Mouse (Mus musculus) testis, adult 2 months (tissue): Measurements from ENCODE around the gene Cdkl3. TPM values are rescaled to one million over a fixed set of nuclear protein-coding genes. Genes with fewer than 3 reads are reported as not detected.

ENCODE experiments used
- H3K27ac ChIP-seq: fragments of 200-500 bp; 2 replicates; pipeline ENCODE4 v1.5.1; 2012; ENCODE audit warnings: low read depth, low read length; ENCODE audit not compliant: control insufficient read depth, insufficient read depth
- H3K27me3 ChIP-seq: fragments of 200-500 bp; 2 replicates; pipeline ENCODE4 v1.6.1; 2012; ENCODE audit warnings: mild to moderate bottlenecking, low read length, moderate library complexity; ENCODE audit not compliant: control insufficient read depth, insufficient read depth
- H3K36me3 ChIP-seq: fragments of 200-500 bp; 2 replicates; pipeline ENCODE4 v1.6.1; 2012; ENCODE audit warnings: mild to moderate bottlenecking, low read length; ENCODE audit not compliant: control insufficient read depth, insufficient read depth
- H3K4me1 ChIP-seq: fragments of 200-500 bp; 2 replicates; pipeline ENCODE4 v1.6.1; 2012; ENCODE audit warnings: low read length; ENCODE audit not compliant: control insufficient read depth, insufficient read depth
- H3K4me3 ChIP-seq: fragments of 200-500 bp; 2 replicates; pipeline ENCODE4 v1.5.1; 2012; ENCODE audit warnings: low read depth, mild to moderate bottlenecking, low read length, moderate library complexity, mixed read lengths; ENCODE audit not compliant: control insufficient read depth
- CTCF ChIP-seq: fragments of 200-500 bp; IDR thresholded peaks from 2 replicates; pipeline ENCODE4 v1.5.1; 2012; ENCODE audit warnings: low read depth, mild to moderate bottlenecking, inconsistent platforms, low read length, moderate library complexity; ENCODE audit not compliant: control insufficient read depth, insufficient read depth, insufficient replicate concordance
- POLR2A ChIP-seq: fragments of 200-500 bp; IDR thresholded peaks from 2 replicates; pipeline ENCODE4 v1.6.1; 2012; ENCODE audit warnings: low read depth, mild to moderate bottlenecking, inconsistent platforms, low read length, moderate library complexity; ENCODE audit not compliant: control insufficient read depth
- polyA plus RNA-seq: library from polyadenylated mRNA; depleted of rRNA; stranded (reverse); fragments of >200 nt; gene quantifications from 2 replicates; pipeline ENCODE4 v1.2.3, GENCODE M21; 2012

Cdkl3 gene
- polyA plus RNA-seq, 1 experiment = 259 TPM

GRCm38 (mm10) chr11:51966651-51967050 lies 37.4 kb upstream of the Cdkl3 start:
- H3K27ac ChIP-seq = no peak overlapping the region
- H3K4me1 ChIP-seq = peaks cover 2% of the 10 kb centered on the region
- H3K27me3 ChIP-seq = no peaks in the 10 kb centered on the region
- TF ChIP-seq CTCF (no peak), POLR2A (no peak)
- H3K36me3 ChIP-seq = no peaks in the 10 kb centered on the region; the same call in 1 of the 2 replicates
- H3K4me3 ChIP-seq = no peak overlapping the region

GRCm38 (mm10) chr11:51967443-51968401 lies 36.3 kb upstream of the Cdkl3 start, which contains the start of gene Cdkn2aipnl:
Gene Cdkn2aipnl (plus strand): TSS chr11:51967661.
- Histone ChIP-seq H3K4me1 (peaks cover 2% of the 10 kb centered on the region), H3K27me3 (no peaks in the 10 kb centered on the region), H3K36me3 (peaks cover 2% of the 10 kb centered on the region), H3K4me3 (peak within 1 kb of the TSS; percentile 84), H3K27ac (peak within 1 kb of the TSS; percentile 3; the same call in 1 of the 2 replicates)
- TF ChIP-seq POLR2A = peak; percentile 62; the same call in 1 of the 2 replicates
- peak; percentile 91; the same call in 1 of the 2 replicates for TF ChIP-seq CTCF

GRCm38 (mm10) chr11:51968896-51969295 lies 35.1 kb upstream of the Cdkl3 start:
- H3K27me3 ChIP-seq = no peaks in the 10 kb centered on the region
- TF ChIP-seq CTCF (no peak), POLR2A (no peak)
- peaks cover 2% of the 10 kb centered on the region for H3K36me3 ChIP-seq
- peaks cover 2% of the 10 kb centered on the region for H3K4me1 ChIP-seq
- no peak overlapping the region for H3K27ac ChIP-seq
- H3K4me3 ChIP-seq = no peak overlapping the region

- Histone ChIP-seq H3K27ac (no peak overlapping the region), H3K4me3 (no peak overlapping the region), H3K4me1 (peaks cover 2% of the 10 kb centered on the region), H3K27me3 (no peaks in the 10 kb centered on the region), H3K36me3 (peaks cover 2% of the 10 kb centered on the region)
- TF ChIP-seq CTCF (no peak), POLR2A (no peak)
Observed at GRCm38 (mm10) chr11:51969511-51969910, 34.5 kb upstream of the Cdkl3 start.

GRCm38 (mm10) chr11:51971644-51972043 lies 32.4 kb upstream of the Cdkl3 start:
- peaks cover 3% of the 10 kb centered on the region for H3K36me3 ChIP-seq
- no peak overlapping the region for H3K4me3 ChIP-seq
- TF ChIP-seq POLR2A (no peak), CTCF (no peak)
- H3K4me1 ChIP-seq = peaks cover 2% of the 10 kb centered on the region
- H3K27ac ChIP-seq = no peak overlapping the region
- no peaks in the 10 kb centered on the region for H3K27me3 ChIP-seq

GRCm38 (mm10) chr11:51999611-52000289 lies 4.3 kb upstream of the Cdkl3 start:
- TF ChIP-seq POLR2A (no peak), CTCF (no peak)
- peak overlapping the region; percentile 97 for H3K4me3 ChIP-seq
- H3K27ac ChIP-seq = peak overlapping the region; percentile 95
- no peaks in the 10 kb centered on the region for H3K27me3 ChIP-seq
- peaks cover 6% of the 10 kb centered on the region; the same call in 1 of the 2 replicates for H3K4me1 ChIP-seq
- H3K36me3 ChIP-seq = no peaks in the 10 kb centered on the region
